Mouse (Mus musculus) erythroblast, embryonic 14.5 days (primary cell): ENCODE data around the gene Nav1.

ENCODE experiments used
- GATA1 ChIP-seq: IDR thresholded peaks from 2 replicates; pipeline ENCODE4 v1.6.1; 2012; ENCODE audit warnings: low read length, inconsistent platforms, mixed read lengths
- TAL1 ChIP-seq: IDR thresholded peaks from 3 replicates; pipeline ENCODE4 v1.6.1; 2012; ENCODE audit warnings: low read length, inconsistent platforms, mixed read lengths

GRCm38 (mm10) chr1:135426645-135427044 lies 180.4 kb downstream of the Nav1 start:
- TF ChIP-seq GATA1 = no peak
- TF ChIP-seq TAL1 = no peak
